Mouse (Mus musculus) cortical plate, adult 2 months (tissue): ENCODE data around the gene 1700001C19Rik.

Experiments
- CTCF ChIP-seq: fragments of 200-500 bp; IDR thresholded peaks from 2 replicates; pipeline ENCODE4 v1.5.1; 2011; ENCODE audit warnings: mild to moderate bottlenecking, control low read depth, low read length; ENCODE audit not compliant: insufficient read depth; ENCODE audit errors: extremely low read depth
- POLR2A ChIP-seq: fragments of 200-500 bp; IDR thresholded peaks from 2 replicates; pipeline ENCODE4 v1.6.1; 2011; ENCODE audit warnings: mild to moderate bottlenecking, low read length, control low read depth; ENCODE audit not compliant: insufficient read depth; ENCODE audit errors: extremely low read depth

DNA sequence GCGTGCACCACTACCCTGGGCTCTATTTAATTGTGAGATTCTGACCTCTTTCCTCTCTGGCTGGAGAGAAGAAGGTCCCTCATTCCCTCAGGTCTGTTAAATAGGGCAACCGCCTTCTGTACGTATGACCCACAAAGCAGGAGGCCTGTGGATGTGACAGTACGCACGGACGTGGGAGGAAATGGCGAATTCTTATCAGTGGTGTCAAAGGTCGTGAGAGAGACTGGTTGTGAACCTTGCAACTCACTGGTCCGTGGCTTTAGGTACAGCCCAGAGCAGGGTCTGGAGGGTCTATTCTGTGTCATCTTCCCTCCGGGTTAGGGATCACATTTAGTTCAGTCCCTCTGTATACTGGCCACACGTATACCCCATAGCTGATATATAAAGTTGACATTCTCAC is 8.3 kb upstream of the 1700001C19Rik start:
- TF ChIP-seq POLR2A (no peak), CTCF (no peak)
